Mouse (Mus musculus) kidney, postnatal 0 days (tissue): Measurements from ENCODE around the gene Nr5a2. TPM values are rescaled to one million over a fixed set of nuclear protein-coding genes. Genes with fewer than 3 reads are reported as not detected.

Experiments
- ATAC-seq: fragments of 200-750 bp; cut with Nextera tagmentation; replicated peaks from 2 replicates; pipeline ENCODE4 v1.8.0; 2017; ENCODE audit warnings: low read depth, moderate number of reproducible peaks, moderate TSS enrichment, moderate library complexity; ENCODE audit not compliant: low FRiP score
- DNase-seq: peaks from one replicate; pipeline ENCODE4 v3.0.0-alpha.2; 2016; ENCODE audit warnings: low spot score
- H3K27ac ChIP-seq: fragments of 300-500 bp; sonication (generic); 2 replicates; pipeline ENCODE4 v1.5.1; 2014; ENCODE audit warnings: mild to moderate bottlenecking
- H3K27me3 ChIP-seq: fragments of 300-500 bp; sonication (generic); 2 replicates; pipeline ENCODE4 v1.6.1; 2014; ENCODE audit warnings: low read length, mixed read lengths; ENCODE audit not compliant: insufficient read depth
- H3K36me3 ChIP-seq: fragments of 300-500 bp; sonication (generic); 2 replicates; pipeline ENCODE4 v1.6.1; 2014; ENCODE audit warnings: low read length, mixed read lengths; ENCODE audit not compliant: insufficient read depth
- H3K4me1 ChIP-seq: fragments of 300-500 bp; sonication (generic); replicated peaks from 2 replicates; pipeline ENCODE4 v1.6.1; 2014; ENCODE audit warnings: antibody characterized with exemption, low read length, mixed read lengths; ENCODE audit not compliant: insufficient read depth
- H3K4me2 ChIP-seq: fragments of 300-500 bp; sonication (generic); 2 replicates; pipeline ENCODE4 v1.6.1; 2014; ENCODE audit warnings: mild to moderate bottlenecking, low read length, moderate library complexity, mixed read lengths
- H3K4me3 ChIP-seq: fragments of 300-500 bp; sonication (generic); replicated peaks from 2 replicates; pipeline ENCODE4 v1.5.1; 2014; ENCODE audit warnings: low read depth, low read length
- H3K9ac ChIP-seq: fragments of 300-500 bp; sonication (generic); 2 replicates; pipeline ENCODE4 v1.6.1; 2014; ENCODE audit warnings: low read depth, low read length
- H3K9me3 ChIP-seq: fragments of 300-500 bp; sonication (generic); replicated peaks from 2 replicates; pipeline ENCODE4 v1.6.1; 2016; ENCODE audit warnings: low read length, inconsistent platforms, mixed read lengths
- CTCF ChIP-seq: IDR thresholded peaks from 2 replicates; pipeline ENCODE4 v1.5.1; 2016; ENCODE audit warnings: antibody characterized with exemption, low read depth, mild to moderate bottlenecking, moderate library complexity
- WGBS: fragments of 180-500 bp; shearing (Covaris S2); extraction: QIAGEN DNeasy Blood & Tissue Kit; methylation state at CpG from one replicate; pipeline ENCODE4 v1.1.7; 2014; 5-methylcytosine and 5-hydroxymethylcytosine counted together
- polyA plus RNA-seq: library from polyadenylated mRNA; unstranded; fragments of >200 nt; fragmentation: Nextera tagmentation; extraction: Ambion mirVana; gene quantifications from 2 replicates; pipeline ENCODE4 v1.2.1, GENCODE M21; 2015

Nr5a2 gene
- polyA plus RNA-seq, result 0.34 and 0.38 TPM in 2 replicates

DNA sequence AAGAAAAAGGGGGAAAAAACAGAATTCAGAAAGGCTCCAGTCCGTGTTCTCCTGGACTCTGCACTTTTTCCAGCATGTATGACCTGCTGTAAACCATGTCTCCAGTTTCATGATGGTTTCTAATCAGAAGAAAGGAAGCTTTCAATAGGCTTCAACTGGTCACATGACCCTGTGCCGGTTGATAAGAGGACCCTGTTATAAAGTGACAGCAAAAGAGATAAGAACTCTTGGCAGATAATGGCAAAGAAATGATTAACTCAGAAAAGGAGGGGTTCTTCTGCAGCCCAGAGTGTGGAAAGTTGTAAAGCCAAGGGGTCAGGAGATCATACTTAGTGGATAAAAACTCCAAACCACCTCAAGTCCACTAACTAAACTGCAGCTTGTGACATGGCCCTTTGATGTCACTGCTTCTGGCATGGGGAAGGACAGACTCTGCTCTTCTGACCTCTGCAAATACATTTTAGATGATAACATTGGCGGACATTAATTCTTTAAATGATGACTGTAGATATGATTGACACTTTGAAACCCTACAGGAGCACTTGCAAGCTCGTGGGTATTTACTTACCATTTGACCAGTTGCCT lies at the start of gene Nr5a2:
Gene Nr5a2, minus strand, starts transcription at position 21 of the 585 bp plus-strand sequence.
- H3K4me3 ChIP-seq, result no peak within 1 kb of the TSS
- H3K4me2 ChIP-seq, result no peak within 1 kb of the TSS
- 55% methylated on average over 4 of the region's 4 CpGs for WGBS
- no peak within 1 kb of the TSS for H3K9ac ChIP-seq
- H3K4me1 ChIP-seq, result no peaks in the 10 kb centered on the region
- no peak within 1 kb of the TSS for H3K27ac ChIP-seq
- H3K27me3 ChIP-seq, result peaks cover 10% of the 10 kb centered on the region
- TF ChIP-seq CTCF, result no peak
- H3K9me3 ChIP-seq, result no peaks in the 10 kb centered on the region
- no peaks in the 10 kb centered on the region for H3K36me3 ChIP-seq
- ATAC-seq (no peak), DNase-seq (no peak)

DNA sequence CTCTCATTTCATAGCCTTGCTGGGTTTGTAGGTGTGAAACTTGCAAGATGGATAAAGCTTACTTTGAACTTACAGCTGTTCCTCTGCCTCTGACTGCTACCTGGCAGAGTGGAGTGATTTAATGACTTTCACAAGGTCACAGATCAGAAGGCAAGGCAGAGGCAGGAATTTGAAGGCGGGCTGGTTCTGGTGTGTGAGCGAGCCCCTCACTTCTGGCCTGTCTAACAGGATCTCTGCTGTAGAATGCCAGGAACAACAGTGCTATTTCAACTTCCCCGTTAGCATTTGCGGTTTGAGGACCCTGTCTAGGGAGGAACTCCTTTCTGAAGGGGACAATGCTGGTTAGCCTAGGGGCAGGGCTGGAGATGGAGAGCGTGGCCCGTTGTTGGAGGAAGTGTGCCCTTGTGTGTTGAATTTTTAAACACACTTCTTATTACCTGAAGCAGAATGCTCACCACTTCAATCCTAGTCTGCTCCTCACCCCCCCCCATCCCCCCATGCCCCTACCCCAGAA lies 48.5 kb upstream of the Nr5a2 start:
- Histone ChIP-seq H3K27me3 (no peaks in the 10 kb centered on the region), H3K9ac (no peak overlapping the region), H3K36me3 (no peaks in the 10 kb centered on the region), H3K4me2 (no peak overlapping the region), H3K9me3 (no peaks in the 10 kb centered on the region), H3K27ac (no peak overlapping the region), H3K4me1 (no peaks in the 10 kb centered on the region), H3K4me3 (no peak overlapping the region)
- ATAC-seq, result no peak
- DNase-seq, result no peak
- TF ChIP-seq CTCF, result no peak
- WGBS, result 42% methylated on average over 6 of the region's 6 CpGs

DNA sequence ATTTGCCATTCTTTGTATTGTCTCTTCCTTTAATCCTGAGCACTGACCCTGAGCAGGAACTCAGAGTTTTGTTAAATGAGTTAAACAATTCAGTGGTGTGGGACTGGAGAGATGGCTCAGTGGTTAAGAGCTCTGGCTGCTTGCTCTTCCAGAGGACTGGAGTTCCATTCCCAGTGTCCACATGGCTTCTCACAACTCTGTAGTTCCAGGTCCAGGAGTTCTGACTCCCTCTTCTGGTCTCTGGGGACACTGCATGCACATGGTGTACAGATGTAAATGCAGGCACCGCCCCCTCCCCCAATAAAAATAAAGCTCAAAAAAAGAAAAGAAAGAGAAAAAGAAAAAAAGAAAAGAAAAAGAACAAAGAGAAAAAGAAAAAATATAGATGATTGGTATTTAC lies 43.6 kb upstream of the Nr5a2 start:
- no peak for ATAC-seq
- no peak overlapping the region for H3K27ac ChIP-seq
- 0 out of 2 replicates have a peak, but pooled peaks cover 3% of the 10 kb centered on the region for H3K9me3 ChIP-seq
- no peak overlapping the region for H3K4me2 ChIP-seq
- no peaks in the 10 kb centered on the region for H3K4me1 ChIP-seq
- H3K27me3 ChIP-seq, result no peaks in the 10 kb centered on the region
- TF ChIP-seq CTCF, result no peak
- WGBS, result 100% methylated on average over 1 of the region's 1 CpGs
- H3K4me3 ChIP-seq, result no peak overlapping the region
- H3K36me3 ChIP-seq, result no peaks in the 10 kb centered on the region
- no peak overlapping the region for H3K9ac ChIP-seq
- DNase-seq, result no peak

GRCm38 (mm10) chr1:137003144-137003543 lies 42.9 kb upstream of the Nr5a2 start:
- Histone ChIP-seq H3K36me3 (no peaks in the 10 kb centered on the region), H3K4me1 (no peaks in the 10 kb centered on the region), H3K9ac (no peak overlapping the region), H3K4me2 (no peak overlapping the region), H3K9me3 (0 out of 2 replicates have a peak, but pooled peaks cover 3% of the 10 kb centered on the region), H3K27ac (no peak overlapping the region), H3K4me3 (no peak overlapping the region), H3K27me3 (no peaks in the 10 kb centered on the region)
- WGBS, result 90% methylated on average over 1 of the region's 1 CpGs
- DNase-seq (no peak), ATAC-seq (no peak)
- no peak for TF ChIP-seq CTCF

DNA sequence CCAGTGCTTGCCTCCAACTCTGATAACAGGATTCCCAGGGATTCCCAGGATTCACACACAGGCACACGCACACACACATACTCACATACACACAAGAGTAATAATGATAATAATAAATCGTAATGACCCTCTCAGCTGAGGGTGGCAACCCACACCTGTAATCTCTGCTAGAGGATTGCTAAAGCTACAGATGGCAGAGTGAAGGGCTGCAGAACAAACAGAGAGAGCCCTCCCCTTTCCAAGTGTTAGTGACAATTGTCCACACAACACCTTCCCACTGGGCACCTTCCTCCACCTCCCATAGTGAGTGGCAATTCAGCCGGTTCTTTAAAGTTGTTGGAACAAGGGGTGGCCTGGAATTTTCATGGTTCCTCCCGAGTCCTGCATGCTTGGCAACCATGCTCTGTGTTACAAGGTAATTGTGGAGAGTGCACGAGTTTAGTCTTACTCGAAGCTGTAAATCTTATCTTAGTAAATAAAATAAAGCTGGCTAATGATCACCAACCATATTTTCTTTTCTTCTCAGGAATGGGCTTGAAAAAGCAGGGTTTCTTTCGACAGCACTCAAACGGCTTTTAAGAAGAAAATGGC lies 31.6 kb upstream of the Nr5a2 start:
- no peaks in the 10 kb centered on the region for H3K9me3 ChIP-seq
- no peak for TF ChIP-seq CTCF
- H3K27ac ChIP-seq, result no peak overlapping the region
- no peak overlapping the region for H3K4me3 ChIP-seq
- 28% methylated on average over 8 of the region's 8 CpGs for WGBS
- DNase-seq (no peak), ATAC-seq (no peak)
- no peaks in the 10 kb centered on the region for H3K4me1 ChIP-seq
- no peak overlapping the region for H3K9ac ChIP-seq
- H3K4me2 ChIP-seq, result no peak overlapping the region
- H3K36me3 ChIP-seq, result no peaks in the 10 kb centered on the region
- no peaks in the 10 kb centered on the region for H3K27me3 ChIP-seq

- H3K27me3 ChIP-seq, result no peaks in the 10 kb centered on the region
- H3K4me2 ChIP-seq, result no peak overlapping the region
- no peaks in the 10 kb centered on the region for H3K9me3 ChIP-seq
- no peak overlapping the region for H3K4me3 ChIP-seq
- no peak overlapping the region for H3K27ac ChIP-seq
- DNase-seq (no peak), ATAC-seq (no peak)
- WGBS, result 83% methylated on average over 5 of the region's 5 CpGs
- H3K36me3 ChIP-seq, result no peaks in the 10 kb centered on the region
- H3K9ac ChIP-seq, result no peak overlapping the region
- TF ChIP-seq CTCF, result no peak
- no peaks in the 10 kb centered on the region for H3K4me1 ChIP-seq
Measured at GRCm38 (mm10) chr1:136980253-136980893, 20.1 kb upstream of the Nr5a2 start.
